Mouse (Mus musculus) heart, adult 9 months (tissue): ENCODE results near the gene Ubiad1.
A peak's percentile ranks its signal among the peaks of the same experiment; 100 is the strongest.

Experiments
- DNase-seq, 2 experiments: peaks; one replicate each; pipeline ENCODE4 v3.0.0; 2022; ENCODE audit warnings: low spot score in 2 of 2

Gene Ubiad1

DNA sequence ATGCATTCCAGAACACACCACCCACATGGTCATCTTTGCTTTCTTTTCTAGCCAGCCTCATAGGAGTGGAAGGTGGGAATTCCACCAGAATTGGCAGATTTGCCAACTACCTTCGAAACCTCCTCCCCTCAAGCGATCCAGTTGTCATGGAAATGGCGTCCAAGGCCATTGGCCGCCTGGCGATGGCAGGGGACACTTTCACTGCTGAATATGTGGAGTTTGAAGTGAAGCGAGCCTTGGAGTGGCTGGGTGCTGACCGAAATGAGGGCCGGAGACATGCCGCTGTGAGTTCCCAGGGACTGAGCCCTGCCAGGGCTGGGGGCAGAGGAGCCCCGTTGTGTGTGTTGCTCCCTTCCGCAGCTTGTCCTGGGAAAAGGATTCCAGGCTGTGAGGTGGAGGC lies 9.1 kb upstream of the Ubiad1 start:
- no peak for DNase-seq

DNA sequence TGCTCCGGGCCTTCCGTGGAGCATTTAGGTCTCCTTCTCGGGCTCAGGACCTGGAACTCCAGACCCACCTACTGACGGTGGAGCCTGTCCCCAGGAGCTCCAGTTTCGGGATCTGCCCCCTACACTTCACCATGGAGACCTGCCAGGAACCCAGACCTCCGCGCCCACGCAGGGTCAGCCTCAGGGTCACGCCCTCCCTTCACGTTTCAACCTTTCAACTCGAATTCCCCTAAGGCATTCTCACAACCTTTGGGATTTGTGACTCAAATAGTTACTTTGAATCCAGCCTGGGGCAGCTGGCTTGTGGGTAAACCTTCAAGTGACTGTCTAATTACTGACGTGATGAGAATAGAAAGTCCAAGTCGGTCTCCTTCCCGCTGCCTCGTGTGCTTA lies 4.3 kb upstream of the Ubiad1 start:
- DNase-seq = peak in 1 of 2 experiments; percentile 38

DNA sequence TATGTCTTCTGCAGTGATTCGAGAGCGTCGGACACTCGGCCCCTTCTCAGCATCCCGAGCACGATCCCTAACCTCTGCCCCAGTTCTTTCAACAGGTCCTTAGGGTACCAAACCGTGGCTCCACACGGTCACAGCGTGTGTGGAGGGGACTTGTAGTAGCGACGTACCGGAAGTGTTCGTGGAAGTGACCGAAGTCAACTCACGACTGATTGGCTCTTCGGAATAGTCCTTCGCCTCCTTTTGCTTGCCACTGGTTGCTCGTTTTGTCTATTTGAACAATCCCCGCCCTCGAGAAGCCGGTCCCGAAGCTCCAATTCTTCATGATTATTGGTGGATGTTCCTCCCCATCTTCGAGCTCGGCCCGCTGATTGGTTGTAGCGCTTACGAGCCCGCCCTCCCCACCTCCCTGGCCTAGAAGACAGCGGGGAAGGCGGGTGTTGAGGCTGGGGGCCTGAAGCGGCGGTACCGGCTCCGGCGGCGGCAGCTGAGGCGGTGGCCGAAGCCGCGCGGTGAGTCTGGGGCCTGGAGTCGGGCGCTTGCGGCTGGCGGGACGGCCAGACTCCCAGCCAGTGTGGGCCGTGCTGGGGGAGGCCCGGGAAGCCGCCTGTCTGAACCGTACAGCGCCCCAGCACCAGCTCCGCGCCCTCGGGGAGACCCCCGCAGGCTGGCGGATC lies 3.7 kb upstream of the Ubiad1 start, which contains the start of gene Mtor:
Gene Mtor (plus strand): TSS at position 433 of the 674 bp plus-strand sequence.
- DNase-seq = peak; percentile 98 to 99

- no peak for DNase-seq
These were observed 2.0 kb downstream of the Ubiad1 start for GRCm38 (mm10) chr4:148442598-148442997.

GRCm38 (mm10) chr4:148441931-148442330 lies 2.6 kb downstream of the Ubiad1 start:
- DNase-seq = no peak

GRCm38 (mm10) chr4:148435657-148436330 lies 8.8 kb downstream of the Ubiad1 start:
- DNase-seq = no peak

GRCm38 (mm10) chr4:148435106-148435505 lies 9.5 kb downstream of the Ubiad1 start:
- no peak for DNase-seq

GRCm38 (mm10) chr4:148434554-148434953 lies 10.0 kb downstream of the Ubiad1 start:
- DNase-seq = peak in 1 of 2 experiments; percentile 48

DNA sequence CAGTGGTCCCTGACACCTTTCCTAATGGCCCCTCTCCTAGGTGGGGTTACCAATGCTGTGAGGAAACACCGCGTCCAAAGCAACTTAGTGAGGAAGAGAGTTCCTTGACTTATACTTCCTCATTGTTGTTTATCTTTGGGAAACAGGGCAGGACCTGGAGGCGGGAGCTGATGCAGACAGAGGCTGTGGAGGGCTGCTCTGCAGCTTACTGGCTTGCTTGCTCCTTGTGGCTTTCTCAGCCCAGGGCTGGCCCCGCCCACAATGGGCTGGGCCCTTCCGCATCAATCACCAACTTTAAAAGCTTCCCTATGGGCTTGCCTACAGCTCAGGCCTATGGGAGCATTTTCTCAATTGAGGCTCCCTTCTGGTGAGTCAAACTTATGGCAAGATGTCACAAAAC lies 10.8 kb downstream of the Ubiad1 start:
- no peak for DNase-seq

DNA sequence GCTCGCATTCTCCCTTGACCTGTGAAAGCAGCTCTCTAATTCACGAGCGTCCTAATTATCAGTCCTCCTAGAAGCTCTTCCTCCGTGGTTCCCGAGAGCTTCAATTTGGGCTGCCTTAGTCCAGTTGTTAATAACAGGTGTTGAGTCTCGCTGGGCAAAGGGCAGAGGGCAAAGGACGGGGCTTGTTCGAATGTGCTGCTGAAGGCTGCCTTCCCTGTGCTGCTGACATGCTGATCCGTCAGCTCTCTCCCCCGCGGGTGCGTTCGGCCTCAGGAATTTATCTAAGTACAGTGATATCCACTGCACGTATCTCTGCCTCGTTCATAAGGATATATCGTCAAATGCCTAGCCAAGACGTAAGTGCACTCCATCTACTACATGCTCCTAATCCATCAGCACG lies 11.2 kb downstream of the Ubiad1 start:
- no peak for DNase-seq

- no peak for DNase-seq
These were observed 12.1 kb downstream of the Ubiad1 start for GRCm38 (mm10) chr4:148432488-148432887.

DNA sequence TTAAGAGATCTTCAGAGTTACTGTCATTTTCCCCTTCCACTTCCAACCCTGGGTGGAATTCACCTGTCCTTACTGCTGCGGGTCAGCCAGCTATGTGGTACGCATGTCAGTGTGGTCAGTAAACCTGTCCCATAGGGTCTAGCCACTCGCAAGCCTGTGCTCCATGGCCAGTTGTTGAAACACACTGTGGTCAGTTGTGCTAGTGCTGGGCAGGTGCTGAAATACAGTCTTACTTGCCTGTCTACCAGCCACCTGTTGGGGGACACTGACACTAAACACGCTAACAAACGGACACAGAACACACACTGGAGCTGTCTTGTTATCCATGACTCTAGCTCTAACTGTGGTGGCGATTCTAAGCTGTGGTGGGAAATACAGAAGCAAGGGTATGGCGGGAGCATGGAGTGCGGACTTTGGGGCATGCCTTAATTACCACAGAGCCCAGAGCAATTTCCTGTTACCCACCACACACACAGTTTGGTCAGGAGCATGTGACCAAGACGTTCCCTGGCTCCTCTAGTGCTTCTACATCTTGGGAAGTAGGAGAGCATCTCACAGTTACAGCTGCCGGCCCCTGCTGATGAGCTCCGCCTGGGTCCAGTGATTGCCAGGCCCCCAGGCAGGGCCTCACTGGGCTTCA lies 13.6 kb downstream of the Ubiad1 start:
- DNase-seq = no peak

DNA sequence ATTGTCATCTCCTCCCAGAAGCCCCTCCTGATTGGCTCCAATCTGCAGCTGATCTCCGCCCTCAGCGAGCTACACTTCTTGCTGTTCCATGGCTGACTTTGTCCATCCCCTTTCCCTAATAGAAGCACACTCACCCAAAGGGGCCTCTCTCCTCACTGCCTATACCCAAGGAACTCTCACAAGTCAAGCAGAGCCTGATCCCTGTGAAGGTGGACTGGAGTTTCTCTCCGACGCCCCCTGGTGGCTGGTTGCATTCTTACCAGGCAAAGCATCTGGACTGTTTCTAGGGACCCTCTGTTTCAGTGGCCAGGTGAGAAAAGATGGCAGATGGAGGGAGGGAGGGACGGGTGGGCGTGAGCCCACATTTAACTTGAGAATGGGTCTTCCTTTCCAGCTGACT lies 14.9 kb downstream of the Ubiad1 start:
- DNase-seq = no peak

- DNase-seq = no peak
These were observed 15.4 kb downstream of the Ubiad1 start for GRCm38 (mm10) chr4:148429121-148429520.

DNA sequence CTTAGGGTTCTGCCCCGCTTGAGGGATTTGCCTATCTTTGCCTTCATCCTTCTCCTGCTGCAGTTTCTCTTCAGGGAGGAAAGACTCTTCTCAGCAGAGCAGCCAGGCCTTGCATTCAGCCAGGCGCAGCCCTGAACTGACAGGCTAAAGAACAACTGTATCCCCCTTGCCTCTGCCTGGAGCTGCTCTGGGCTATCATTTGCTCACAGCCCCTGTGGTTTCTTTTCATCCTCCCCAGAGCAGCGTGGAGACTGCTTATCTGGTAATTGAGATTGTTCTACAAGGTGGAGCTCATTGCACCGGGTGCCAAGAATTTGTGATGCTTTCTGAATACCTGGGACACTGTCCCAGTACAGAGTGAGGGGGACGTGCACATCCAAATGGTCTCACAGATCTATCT lies 16.0 kb downstream of the Ubiad1 start:
- DNase-seq = no peak

- DNase-seq = peak; percentile 20 to 40
These were observed 17.4 kb downstream of the Ubiad1 start for GRCm38 (mm10) chr4:148426950-148427850.

GRCm38 (mm10) chr4:148417559-148417958 lies 27.0 kb downstream of the Ubiad1 start:
- no peak for DNase-seq

DNA sequence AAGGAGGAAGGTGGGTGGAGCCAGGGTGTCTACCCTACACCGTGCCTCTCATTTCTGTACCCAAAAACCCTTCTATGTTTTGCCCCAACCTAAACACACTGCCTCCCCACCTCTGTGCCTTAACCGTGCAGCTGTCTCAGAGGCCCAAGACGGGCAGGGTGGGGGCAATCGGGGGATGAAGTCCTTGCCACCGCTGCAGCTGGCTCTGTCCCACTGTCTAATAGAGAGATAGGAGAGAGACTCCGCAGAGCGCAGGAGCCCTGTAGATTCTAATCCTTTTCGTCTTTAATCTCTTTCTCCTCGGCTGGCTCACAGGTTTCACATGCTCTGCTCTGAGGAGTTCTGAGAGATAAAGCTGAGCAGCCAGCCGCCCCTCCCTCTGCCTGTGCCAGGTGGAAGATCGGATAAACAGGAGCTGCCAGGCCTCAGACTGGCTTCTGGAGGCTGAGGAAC lies 27.5 kb downstream of the Ubiad1 start:
- no peak for DNase-seq

DNA sequence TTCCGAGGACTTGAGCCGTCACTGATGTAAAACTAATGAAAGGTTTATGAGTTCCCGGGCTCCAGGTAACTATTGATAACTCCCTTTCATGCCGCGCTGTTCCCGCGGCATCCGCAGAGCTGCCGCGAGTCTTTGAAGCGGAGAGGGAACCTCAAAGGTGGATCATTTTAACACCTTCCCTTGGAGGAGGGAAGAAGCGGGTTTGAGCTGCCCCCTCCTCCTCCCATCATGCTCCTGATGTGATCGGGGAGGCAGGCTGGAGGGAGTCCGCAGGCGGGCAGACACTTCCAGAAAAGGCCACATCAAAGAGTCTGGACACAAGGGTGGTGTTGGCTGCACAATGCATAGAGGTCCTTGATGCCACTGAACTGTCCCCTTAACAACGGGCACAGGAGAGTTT lies 29.0 kb downstream of the Ubiad1 start:
- no peak for DNase-seq

DNA sequence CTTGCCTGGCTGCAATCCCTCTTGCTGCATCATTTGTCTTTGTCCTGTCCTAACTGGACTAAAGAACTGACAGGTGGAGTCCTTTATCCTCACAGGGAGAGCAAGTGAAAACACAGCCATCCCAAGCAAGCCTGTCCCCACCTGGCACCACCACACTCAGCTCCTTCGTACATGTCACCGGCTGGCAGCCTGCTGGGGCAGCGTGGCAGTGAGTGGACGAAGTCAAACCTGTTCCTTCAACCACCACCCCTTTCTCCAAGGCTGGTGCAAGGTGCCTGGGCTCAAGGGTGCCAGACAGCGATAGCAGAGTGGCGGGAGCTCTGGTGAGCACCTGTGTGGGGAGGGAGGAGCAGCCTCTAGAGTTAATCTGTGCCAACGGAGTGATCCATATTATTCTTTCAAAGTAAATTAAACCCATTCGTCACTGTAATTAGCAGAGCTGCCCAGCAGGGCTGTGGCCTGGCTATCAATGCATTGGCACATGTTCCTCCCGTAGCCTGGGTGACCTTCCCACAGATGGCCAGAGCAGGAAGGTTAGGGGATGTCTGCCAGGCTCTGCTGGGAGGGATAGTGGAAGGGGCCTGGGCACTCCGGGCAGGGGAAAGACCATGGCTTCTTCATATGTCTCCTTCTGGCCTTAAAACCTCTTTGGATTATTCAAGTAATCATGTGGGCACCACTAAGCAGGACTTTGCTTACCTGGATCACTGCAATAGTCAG lies 36.2 kb downstream of the Ubiad1 start:
- DNase-seq = no peak

DNA sequence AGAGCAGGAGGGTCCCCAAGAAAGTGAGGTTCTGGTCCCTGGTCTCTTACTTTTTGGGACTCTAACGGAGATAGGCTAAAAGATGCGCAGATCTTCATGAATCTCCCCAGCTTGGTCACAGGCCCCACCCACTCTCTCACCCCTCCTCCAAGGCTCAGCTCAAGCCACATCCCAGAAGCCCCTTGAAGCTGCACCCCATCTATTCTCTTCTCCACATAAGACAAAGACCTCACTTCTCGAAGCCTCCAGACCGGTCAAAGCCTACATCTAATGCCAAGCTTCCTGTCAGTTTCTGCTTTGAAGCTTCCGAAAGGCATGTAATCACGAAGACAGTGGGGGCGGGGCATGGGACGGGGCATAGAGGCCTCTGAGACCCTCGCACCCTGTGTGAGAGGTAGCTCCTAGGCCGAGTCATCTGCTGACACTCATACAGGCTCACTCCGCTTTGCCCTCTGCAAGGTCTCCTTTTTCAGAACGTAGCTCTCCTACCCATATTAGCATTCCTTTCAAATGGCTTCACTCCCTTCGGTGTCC lies 39.2 kb downstream of the Ubiad1 start:
- no peak for DNase-seq
